Mouse (Mus musculus) G1E (cell line): ENCODE measurements around the gene Eid2b.

ENCODE experiments used
- CTCF ChIP-seq: IDR thresholded peaks from 2 replicates; pipeline ENCODE4 v1.5.1; 2012; ENCODE audit warnings: low read depth, low read length, inconsistent platforms, mixed read lengths
- GATA1 ChIP-seq: IDR thresholded peaks from 2 replicates; pipeline ENCODE4 v1.6.1; 2012; ENCODE audit warnings: borderline replicate concordance, low read length, inconsistent platforms, mixed read lengths

GRCm38 (mm10) chr7:28328260-28328659 lies 50.7 kb downstream of the Eid2b start:
- TF ChIP-seq CTCF, result no peak
- TF ChIP-seq GATA1, result no peak
